Mouse (Mus musculus): ENCODE data around the gene Unk. TPM values are rescaled to one million over a fixed set of nuclear protein-coding genes. Genes with fewer than 3 reads are reported as not detected.

The Unk gene
- polyA plus RNA-seq, 1 experiment from 2014 or later, result 50.3 TPM

DNA sequence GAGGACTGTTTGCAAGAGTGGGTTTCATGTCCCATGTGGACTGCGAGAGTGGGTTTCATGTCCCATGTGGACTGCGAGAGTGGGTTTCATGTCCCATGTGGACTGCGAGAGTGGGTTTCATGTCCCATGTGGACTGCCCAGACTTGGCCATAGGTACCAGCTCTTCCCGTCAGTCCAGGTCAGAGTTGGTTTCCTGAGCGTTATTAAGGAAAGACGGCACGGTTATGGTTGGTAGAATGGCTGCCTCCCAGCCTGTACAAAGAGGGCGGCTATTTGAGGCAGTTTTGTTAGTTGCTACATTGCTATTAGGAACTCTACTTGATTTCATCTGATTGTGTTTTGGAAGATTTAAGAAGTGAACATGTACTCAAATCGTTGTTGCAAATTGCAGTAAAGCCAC is 7.7 kb downstream of the Unk start:
- H3K27ac ChIP-seq (replicated peaks), result no peak overlapping the region
- H3K4me1 ChIP-seq, result peaks cover 1% of the 10 kb centered on the region
- no peaks in the 10 kb centered on the region for H3K27me3 ChIP-seq
- H3K4me2 ChIP-seq (replicated peaks), result no peak overlapping the region
- peaks cover 43% of the 10 kb centered on the region for H3K36me3 ChIP-seq
- no peak overlapping the region for H3K4me3 ChIP-seq
- ATAC-seq (ENCODE audit: low FRiP score, low read depth), result no peak
- H3K9me3 ChIP-seq, result no peaks in the 10 kb centered on the region
- no peak overlapping the region for H3K9ac ChIP-seq (replicated peaks)
- 97% methylated on average over 9 of the region's 9 CpGs for whole genome bisulfite sequencing

DNA sequence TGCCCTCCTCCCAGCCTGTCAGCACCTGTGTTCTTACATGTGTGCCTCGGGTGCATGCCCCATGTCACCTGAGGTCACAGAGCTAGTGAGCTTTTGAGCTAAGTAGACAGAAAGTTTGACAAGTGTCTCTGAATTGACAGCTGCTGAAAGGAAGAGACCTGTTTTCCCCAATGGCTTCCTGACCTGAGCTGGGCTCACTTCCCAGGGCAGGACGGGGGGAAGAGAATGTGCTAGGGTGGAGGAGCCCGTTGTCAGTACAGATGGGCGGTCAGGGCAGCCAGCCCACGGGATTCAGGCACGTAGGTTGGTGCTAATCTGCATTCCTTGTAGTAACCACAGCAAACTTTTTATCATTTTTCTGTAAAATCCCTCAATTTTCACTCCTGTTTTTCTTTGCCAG is 10.5 kb downstream of the Unk start:
- Histone ChIP-seq H3K27me3 (no peaks in the 10 kb centered on the region), H3K36me3 (peaks cover 53% of the 10 kb centered on the region), H3K27ac (replicated peaks) (no peak overlapping the region), H3K4me2 (replicated peaks) (no peak overlapping the region), H3K9me3 (no peaks in the 10 kb centered on the region), H3K4me1 (no peaks in the 10 kb centered on the region), H3K4me3 (no peak overlapping the region), H3K9ac (replicated peaks) (no peak overlapping the region)
- 93% methylated on average over 6 of the region's 6 CpGs for WGBS
- ATAC-seq (ENCODE audit: low FRiP score, low read depth), result no peak

GRCm38 (mm10) chr11:116041833-116042232 is 11.7 kb downstream of the Unk start:
- Histone ChIP-seq H3K27ac (replicated peaks) (no peak overlapping the region), H3K36me3 (peaks cover 62% of the 10 kb centered on the region), H3K4me2 (replicated peaks) (no peak overlapping the region), H3K4me1 (no peaks in the 10 kb centered on the region), H3K9me3 (no peaks in the 10 kb centered on the region), H3K9ac (replicated peaks) (no peak overlapping the region), H3K4me3 (no peak overlapping the region), H3K27me3 (no peaks in the 10 kb centered on the region)
- 91% methylated on average over 2 of the region's 2 CpGs for WGBS
- no peak for ATAC-seq (ENCODE audit: low FRiP score, low read depth)

DNA sequence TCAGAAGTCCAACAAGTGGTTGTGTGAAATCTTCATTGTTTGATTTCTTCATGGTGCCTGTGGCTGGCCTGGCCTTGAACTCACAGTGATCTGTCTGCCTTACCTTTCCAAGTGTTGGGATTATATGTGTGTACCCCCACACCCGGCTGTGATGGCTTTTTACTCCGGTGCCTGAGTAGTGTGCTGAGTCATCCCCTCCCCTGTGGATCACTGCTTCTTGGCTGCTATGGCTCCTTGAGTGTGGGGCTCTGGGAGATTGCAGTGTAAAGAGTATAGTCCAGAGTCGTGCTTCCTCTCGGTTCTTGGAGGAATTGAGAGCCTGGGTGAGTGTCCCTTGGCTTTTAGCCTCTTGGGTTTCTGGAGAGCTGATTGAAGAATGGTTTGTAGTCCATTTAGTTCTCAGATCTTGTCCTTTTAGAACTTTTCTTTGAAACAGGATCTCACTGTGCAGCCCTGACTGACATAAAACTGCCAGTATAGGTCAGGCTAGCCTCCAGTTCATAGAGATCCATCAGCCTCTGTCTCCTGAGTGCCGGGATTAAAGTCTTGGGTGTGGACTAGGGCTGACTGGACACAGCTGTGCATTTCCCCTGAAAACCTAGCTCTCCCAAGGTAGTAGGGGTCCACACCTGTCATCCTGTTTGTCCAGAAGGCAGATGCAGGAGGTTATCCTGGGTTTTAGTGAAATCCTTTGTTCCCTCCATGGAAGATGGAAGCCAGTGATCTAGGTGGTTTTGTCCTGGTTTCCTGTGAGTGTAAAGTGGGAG is 12.4 kb downstream of the Unk start:
- Histone ChIP-seq H3K9me3 (no peaks in the 10 kb centered on the region), H3K4me3 (no peak overlapping the region), H3K27ac (replicated peaks) (no peak overlapping the region), H3K36me3 (peaks cover 69% of the 10 kb centered on the region), H3K27me3 (no peaks in the 10 kb centered on the region), H3K4me2 (replicated peaks) (no peak overlapping the region), H3K4me1 (no peaks in the 10 kb centered on the region), H3K9ac (replicated peaks) (no peak overlapping the region)
- no peak for ATAC-seq (ENCODE audit: low FRiP score, low read depth)
- WGBS, result 90% methylated on average over 5 of the region's 5 CpGs

DNA sequence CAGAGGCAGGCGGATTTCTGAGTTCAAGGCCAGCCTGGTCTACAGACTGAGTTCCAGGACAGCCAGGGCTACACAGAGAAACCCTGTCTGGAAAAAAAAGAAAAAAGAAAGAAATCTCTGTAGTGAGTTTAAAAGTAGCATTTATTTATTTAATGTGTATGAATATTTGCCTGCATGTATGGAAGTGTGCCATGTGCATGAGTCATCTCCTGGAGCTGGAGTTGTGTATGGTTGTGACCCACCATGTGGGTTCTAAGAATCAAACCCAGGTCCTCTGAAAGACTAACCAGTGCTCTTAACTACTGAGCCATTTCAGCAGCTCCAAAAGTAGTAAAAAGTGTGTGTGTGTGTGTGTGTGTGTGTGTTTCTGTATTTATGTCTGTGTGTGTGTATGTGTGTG is 13.2 kb downstream of the Unk start:
- no peak overlapping the region for H3K4me3 ChIP-seq
- no peak overlapping the region for H3K27ac ChIP-seq (replicated peaks)
- peaks cover 76% of the 10 kb centered on the region for H3K36me3 ChIP-seq
- no peak for ATAC-seq (ENCODE audit: low FRiP score, low read depth)
- WGBS, result 96% methylated on average over 1 of the region's 1 CpGs
- no peaks in the 10 kb centered on the region for H3K9me3 ChIP-seq
- H3K4me1 ChIP-seq, result no peaks in the 10 kb centered on the region
- H3K4me2 ChIP-seq (replicated peaks), result no peak overlapping the region
- H3K27me3 ChIP-seq, result no peaks in the 10 kb centered on the region
- H3K9ac ChIP-seq (replicated peaks), result no peak overlapping the region

GRCm38 (mm10) chr11:116045173-116045572 is 15.1 kb downstream of the Unk start:
- no peaks in the 10 kb centered on the region for H3K27me3 ChIP-seq

DNA sequence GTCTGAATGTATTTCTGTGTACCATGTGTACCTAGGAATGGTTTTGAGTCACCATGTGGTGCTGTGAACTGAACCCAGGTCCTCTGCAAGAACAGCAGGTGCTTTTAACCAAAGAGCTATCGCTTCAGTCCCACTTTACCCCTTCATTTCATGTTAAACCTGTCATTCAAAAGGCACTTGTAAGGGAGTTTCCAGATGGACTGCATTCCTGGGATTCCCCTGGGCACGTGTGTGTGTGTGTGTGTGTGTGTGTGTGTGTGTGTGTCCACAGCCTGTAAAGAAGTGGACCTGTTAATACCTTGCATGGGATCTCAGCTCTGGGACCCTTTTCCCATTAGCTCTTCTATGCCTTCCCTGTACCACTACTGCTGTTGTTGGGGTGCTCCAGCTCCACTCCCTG is 19.5 kb downstream of the Unk start:
- Histone ChIP-seq H3K36me3 (peaks cover 93% of the 10 kb centered on the region), H3K9me3 (no peaks in the 10 kb centered on the region), H3K9ac (replicated peaks) (no peak overlapping the region), H3K4me2 (replicated peaks) (no peak overlapping the region), H3K4me1 (no peaks in the 10 kb centered on the region), H3K4me3 (no peak overlapping the region), H3K27me3 (no peaks in the 10 kb centered on the region), H3K27ac (replicated peaks) (no peak overlapping the region)
- ATAC-seq (ENCODE audit: low FRiP score, low read depth), result no peak
- WGBS, result 86% methylated on average over 2 of the region's 2 CpGs

More at GRCm38 (mm10) chr11:116045173-116045572, 15.1 kb downstream of the Unk start:
- H3K9ac ChIP-seq (replicated peaks), result no peak overlapping the region
- H3K27ac ChIP-seq (replicated peaks), result no peak overlapping the region
- peaks cover 79% of the 10 kb centered on the region for H3K36me3 ChIP-seq
- H3K4me2 ChIP-seq (replicated peaks), result no peak overlapping the region
- WGBS, result 98% methylated on average over 6 of the region's 6 CpGs
- no peaks in the 10 kb centered on the region for H3K9me3 ChIP-seq
- H3K4me3 ChIP-seq, result no peak overlapping the region
- no peak for ATAC-seq (ENCODE audit: low FRiP score, low read depth)
- H3K4me1 ChIP-seq, result no peaks in the 10 kb centered on the region

DNA sequence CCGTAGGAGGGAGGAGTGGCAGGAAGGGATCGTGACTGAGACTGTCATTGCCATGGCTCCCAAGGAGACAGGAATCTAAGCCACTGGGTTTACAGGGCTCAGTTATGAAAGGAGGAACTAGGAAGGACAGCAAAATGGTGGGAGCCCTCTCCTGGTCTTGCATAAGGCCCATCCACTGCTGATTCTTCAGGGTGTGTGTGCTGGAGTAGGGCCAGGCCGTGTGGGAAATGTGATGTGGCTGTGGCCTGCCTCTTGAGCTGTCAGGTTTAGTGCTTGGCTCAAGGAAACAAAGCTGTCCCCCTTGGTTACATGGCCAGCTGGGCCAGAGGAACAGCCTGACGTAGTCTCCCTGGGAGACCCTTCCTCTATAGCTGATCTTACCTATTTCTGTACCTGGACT is 20.1 kb downstream of the Unk start:
- H3K27me3 ChIP-seq, result no peaks in the 10 kb centered on the region
- H3K4me1 ChIP-seq, result no peaks in the 10 kb centered on the region
- no peak overlapping the region for H3K4me3 ChIP-seq
- ATAC-seq (ENCODE audit: low FRiP score, low read depth), result no peak
- H3K27ac ChIP-seq (replicated peaks), result no peak overlapping the region
- H3K4me2 ChIP-seq (replicated peaks), result no peak overlapping the region
- peaks cover 93% of the 10 kb centered on the region for H3K36me3 ChIP-seq
- no peak overlapping the region for H3K9ac ChIP-seq (replicated peaks)
- 87% methylated on average over 4 of the region's 4 CpGs for WGBS
- H3K9me3 ChIP-seq, result no peaks in the 10 kb centered on the region

- H3K9me3 ChIP-seq, result no peaks in the 10 kb centered on the region
- H3K4me1 ChIP-seq, result no peaks in the 10 kb centered on the region
- ATAC-seq (ENCODE audit: low FRiP score, low read depth), result no peak
- no peak overlapping the region for H3K4me2 ChIP-seq (replicated peaks)
- H3K27me3 ChIP-seq, result no peaks in the 10 kb centered on the region
- no peak overlapping the region for H3K27ac ChIP-seq (replicated peaks)
- 93% methylated on average over 9 of the region's 9 CpGs for WGBS
- H3K9ac ChIP-seq (replicated peaks), result no peak overlapping the region
- H3K36me3 ChIP-seq, result peaks cover 96% of the 10 kb centered on the region
- no peak overlapping the region for H3K4me3 ChIP-seq
Measured at GRCm38 (mm10) chr11:116053510-116054229, 23.5 kb downstream of the Unk start.

DNA sequence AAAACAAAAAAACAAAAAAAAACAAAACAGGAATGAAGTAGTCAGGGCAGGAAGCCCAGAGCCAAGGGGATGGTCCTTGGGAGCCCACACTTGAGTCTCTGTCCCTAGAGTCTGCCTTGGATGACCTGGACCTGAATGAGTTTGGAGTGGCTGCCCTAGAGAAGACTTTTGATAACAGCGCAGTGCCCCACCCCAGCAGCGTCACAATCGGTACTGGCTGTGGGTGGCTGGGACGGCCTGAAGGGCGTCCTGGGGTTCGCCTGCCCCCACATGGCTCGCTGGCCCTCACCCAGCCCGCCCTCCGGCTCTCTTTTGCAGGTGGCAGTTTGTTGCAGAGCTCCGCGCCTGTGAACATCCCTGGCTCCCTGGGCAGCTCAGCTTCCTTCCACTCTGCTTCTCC is 25.8 kb downstream of the Unk start:
- Histone ChIP-seq H3K4me2 (replicated peaks) (no peak overlapping the region), H3K36me3 (peaks cover 96% of the 10 kb centered on the region), H3K4me3 (no peak overlapping the region), H3K9ac (replicated peaks) (no peak overlapping the region), H3K27ac (replicated peaks) (no peak overlapping the region), H3K27me3 (peaks cover 2% of the 10 kb centered on the region; the same call in 1 of the 2 replicates), H3K4me1 (no peaks in the 10 kb centered on the region), H3K9me3 (no peaks in the 10 kb centered on the region)
- ATAC-seq (ENCODE audit: low FRiP score, low read depth), result no peak
- WGBS, result 94% methylated on average over 11 of the region's 11 CpGs

DNA sequence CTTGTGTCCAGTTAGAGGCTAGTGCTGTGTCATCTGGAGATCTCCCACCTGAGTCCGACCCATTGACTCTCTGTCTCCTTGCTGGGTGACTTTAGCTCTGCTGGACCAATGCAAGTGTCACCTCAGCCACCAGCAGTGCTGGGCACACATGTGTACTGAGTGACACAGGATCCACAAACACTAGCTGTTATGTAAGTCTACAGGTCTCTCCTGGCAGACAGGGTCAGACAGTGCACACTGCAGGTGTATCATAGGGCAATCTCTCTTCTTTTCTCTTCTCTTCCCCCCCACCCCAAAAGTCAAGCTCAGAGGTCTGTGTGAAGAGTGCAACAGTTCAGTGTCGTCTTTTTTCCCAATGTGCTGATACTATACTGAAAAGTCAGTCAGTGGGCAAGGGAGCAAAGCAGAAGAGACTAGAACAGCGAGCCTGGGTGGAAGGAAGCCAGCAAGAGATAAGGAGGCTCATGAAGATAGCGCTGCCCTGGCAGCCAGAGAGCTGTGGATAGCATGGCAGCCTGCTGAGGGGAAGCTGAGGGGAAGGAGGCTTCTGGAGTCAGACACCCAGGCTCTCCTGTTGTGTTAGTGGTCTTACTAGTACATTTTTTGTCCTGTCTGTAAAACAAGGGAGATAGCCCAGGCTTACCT is 27.2 kb downstream of the Unk start:
- Histone ChIP-seq H3K27me3 (peaks cover 2% of the 10 kb centered on the region; the same call in 1 of the 2 replicates), H3K9me3 (no peaks in the 10 kb centered on the region), H3K4me1 (no peaks in the 10 kb centered on the region; the same call in 1 of the 2 replicates), H3K36me3 (peaks cover 95% of the 10 kb centered on the region), H3K4me2 (replicated peaks) (no peak overlapping the region), H3K27ac (replicated peaks) (no peak overlapping the region), H3K4me3 (no peak overlapping the region), H3K9ac (replicated peaks) (no peak overlapping the region)
- ATAC-seq (ENCODE audit: low FRiP score, low read depth), result no peak
- WGBS, result 91% methylated on average over 4 of the region's 4 CpGs

DNA sequence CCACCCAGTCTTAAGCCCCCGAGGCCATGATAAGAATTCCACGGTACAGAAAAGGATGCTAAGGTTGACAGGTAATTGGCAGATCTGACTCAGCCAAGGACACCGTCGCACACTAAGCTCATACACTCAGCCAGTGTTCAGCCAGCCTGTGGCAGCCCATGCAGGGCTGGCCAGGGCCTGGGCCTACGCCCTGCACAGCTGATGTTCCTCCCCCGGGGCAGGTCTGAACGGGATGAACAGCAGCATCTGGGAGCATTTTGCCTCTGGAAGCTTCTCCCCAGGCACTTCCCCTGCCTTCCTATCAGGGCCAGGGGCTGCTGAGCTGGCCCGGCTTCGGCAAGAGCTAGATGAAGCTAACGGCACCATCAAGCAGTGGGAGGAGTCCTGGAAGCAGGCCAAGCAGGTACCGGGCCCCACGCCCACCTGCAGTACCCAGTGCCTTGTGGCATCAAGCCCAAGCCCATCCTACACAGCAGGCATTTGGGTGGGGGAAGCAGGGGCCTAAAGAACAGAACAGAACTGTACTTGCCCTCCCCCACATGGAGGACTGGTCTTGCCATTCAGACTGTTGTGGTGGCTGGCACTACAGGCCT is 28.0 kb downstream of the Unk start:
- WGBS, result 83% methylated on average over 12 of the region's 12 CpGs
- H3K4me2 ChIP-seq (replicated peaks), result no peak overlapping the region
- H3K36me3 ChIP-seq, result peaks cover 87% of the 10 kb centered on the region
- ATAC-seq (ENCODE audit: low FRiP score, low read depth), result no peak
- H3K9ac ChIP-seq (replicated peaks), result no peak overlapping the region
- no peak overlapping the region for H3K4me3 ChIP-seq
- H3K27ac ChIP-seq (replicated peaks), result no peak overlapping the region
- H3K4me1 ChIP-seq, result no peaks in the 10 kb centered on the region; the same call in 1 of the 2 replicates
- no peaks in the 10 kb centered on the region for H3K9me3 ChIP-seq
- H3K27me3 ChIP-seq, result peaks cover 2% of the 10 kb centered on the region; the same call in 1 of the 2 replicates
